Mouse (Mus musculus): ENCODE measurements at regions not wholly inside any gene's neighbourhood (a gene's known extent, or its start where the extent isn't known, plus 50 kb on each side); places are given as distances from the start of the nearest gene placed in this dataset.

DNA sequence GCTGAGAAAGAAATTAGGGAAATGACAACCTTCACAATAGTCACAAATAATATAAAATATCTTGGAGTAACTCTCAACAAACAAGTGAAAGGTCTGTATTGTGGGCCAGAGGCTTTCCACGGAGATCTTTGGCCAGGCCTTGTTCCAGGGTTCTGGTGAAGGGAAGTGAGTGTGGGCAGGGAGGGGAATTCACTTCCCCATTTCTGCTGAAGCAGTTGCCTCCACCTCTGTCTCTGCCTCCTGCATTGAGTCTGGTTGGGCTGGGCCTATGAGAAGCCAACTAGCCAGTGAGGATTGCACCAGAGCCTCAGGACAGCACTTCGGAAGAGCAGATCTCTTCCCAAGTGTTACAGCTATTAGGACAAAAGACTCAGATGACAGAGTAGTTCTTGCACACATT is 294.9 kb upstream of the Ascc3 start:
- peak; percentile 27; the same call in 1 of the 2 replicates for ATAC-seq (ENCODE audit: poor library complexity, severe bottlenecking)

DNA sequence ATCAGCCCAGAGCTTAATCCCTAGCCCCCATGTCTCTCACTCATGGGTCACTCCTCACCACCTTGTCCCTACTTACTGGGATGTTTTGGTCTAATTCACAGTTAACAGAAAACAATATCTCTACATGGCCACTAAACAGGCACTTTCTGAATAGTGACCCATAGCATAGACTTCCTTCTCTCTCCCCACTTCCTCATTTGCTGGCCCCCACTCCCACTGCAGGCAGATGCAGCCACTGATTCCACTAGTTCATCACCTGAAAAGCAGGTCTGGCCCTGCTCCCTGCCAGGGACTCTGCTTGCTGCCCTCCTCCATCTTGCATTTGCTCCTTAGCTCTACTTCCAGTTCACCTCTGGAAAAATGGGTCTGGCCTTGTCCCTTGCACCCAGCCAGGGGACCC is 280.5 kb upstream of the Ascc3 start:
- no peak for ATAC-seq (ENCODE audit: poor library complexity, severe bottlenecking)

DNA sequence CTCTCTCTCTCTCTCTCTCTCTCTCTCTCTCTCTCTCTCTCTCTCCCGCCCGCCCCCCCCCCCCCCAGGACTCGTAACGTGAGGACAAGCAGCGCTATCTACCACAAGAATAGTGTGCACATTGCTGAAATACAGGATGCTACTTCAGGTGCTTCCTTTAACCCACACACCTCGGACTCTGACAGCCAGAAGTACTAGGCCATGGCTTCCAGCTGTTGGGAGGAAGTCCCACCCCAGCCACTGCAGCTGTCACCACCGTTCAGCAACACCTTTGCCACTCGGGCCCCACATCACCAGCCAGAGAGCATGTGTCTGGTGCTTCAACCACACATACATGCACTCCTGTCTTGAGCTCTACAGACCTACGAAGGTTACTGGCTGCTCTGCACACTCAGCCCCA is 279.9 kb upstream of the Ascc3 start:
- no peak for ATAC-seq (ENCODE audit: poor library complexity, severe bottlenecking)

All from megakaryocyte, adult 5-6 weeks (primary cell).